7 mouse cellular contexts compared by ENCODE assay signal in genomic region chr15:100614218-100614995, GRCm38 (mm10). TPM values are rescaled to one million over a fixed set of nuclear protein-coding genes. Genes with fewer than 3 reads are reported as not detected.
DNase-seq lines count a peak whose midpoint lies in the region; ATAC-seq and TF ChIP-seq lines count a peak whose summit lies in the region.

No protein-coding gene starts in this region.

- H3K9ac ChIP-seq in kidney, embryonic 16.5 days (replicated peaks; ENCODE audit: low read length): peak overlapping the region; percentile 72
- H3K9ac ChIP-seq in intestine, embryonic 14.5 days (ENCODE audit: low read length): peak overlapping the region; percentile 43
- H3K9ac ChIP-seq in midbrain, postnatal 0 days (replicated peaks; ENCODE audit: low read length, poor library complexity, severe bottlenecking): peak overlapping the region; percentile 89

- H3K36me3 ChIP-seq in kidney, embryonic 16.5 days (ENCODE audit: insufficient read depth, low read length): peaks cover 21% of the 10 kb centered on the region
- peaks cover 30% of the 10 kb centered on the region for H3K36me3 ChIP-seq in G1E (replicated peaks)
- peaks cover 26% of the 10 kb centered on the region for H3K36me3 ChIP-seq in embryonic facial prominence, embryonic 10.5 days (replicated peaks)
- peaks cover 20% of the 10 kb centered on the region for H3K36me3 ChIP-seq in intestine, embryonic 14.5 days (ENCODE audit: control insufficient read depth, insufficient read depth, low read length)
- peaks cover 10% of the 10 kb centered on the region for H3K36me3 ChIP-seq in midbrain, postnatal 0 days (ENCODE audit: insufficient read depth, low read length)

- no peak for TF ChIP-seq CTCF in G1E (IDR thresholded peaks at IDR 0.05; ENCODE audit: low read depth, low read length)
- no peak for TF ChIP-seq CTCF in midbrain, postnatal 0 days (IDR thresholded peaks at IDR 0.05)

- H3K27ac ChIP-seq in kidney, embryonic 16.5 days (ENCODE audit: low read length): peak overlapping the region; percentile 82
- peak overlapping the region; percentile 96 for H3K27ac ChIP-seq in embryonic facial prominence, embryonic 10.5 days (replicated peaks)
- peak overlapping the region; percentile 33; the same call in 1 of the 2 replicates for H3K27ac ChIP-seq in intestine, embryonic 14.5 days (ENCODE audit: low read depth)
- peak overlapping the region; percentile 96 for H3K27ac ChIP-seq in midbrain, postnatal 0 days (ENCODE audit: low read depth, low read length)

- WGBS in kidney, embryonic 16.5 days: 8% methylated on average over 43 of the region's 43 CpGs
- WGBS in embryonic facial prominence, embryonic 10.5 days: 12% methylated on average over 43 of the region's 43 CpGs
- 10% methylated on average over 43 of the region's 43 CpGs for WGBS in intestine, embryonic 14.5 days
- WGBS in midbrain, postnatal 0 days: 10% methylated on average over 43 of the region's 43 CpGs

- no peaks in the 10 kb centered on the region for H3K9me3 ChIP-seq in kidney, embryonic 16.5 days (ENCODE audit: low read length)
- H3K9me3 ChIP-seq in G1E (replicated peaks): no peaks in the 10 kb centered on the region
- H3K9me3 ChIP-seq in embryonic facial prominence, embryonic 10.5 days: no peaks in the 10 kb centered on the region
- H3K9me3 ChIP-seq in intestine, embryonic 14.5 days (ENCODE audit: control insufficient read depth, low read length): no peaks in the 10 kb centered on the region
- H3K9me3 ChIP-seq in midbrain, postnatal 0 days (ENCODE audit: low read length): no peaks in the 10 kb centered on the region

- peak overlapping the region; percentile 91 for H3K4me3 ChIP-seq in kidney, embryonic 16.5 days (ENCODE audit: low read length)
- H3K4me3 ChIP-seq in G1E (ENCODE audit: low read depth, low read length): peak overlapping the region; percentile 90
- H3K4me3 ChIP-seq in embryonic facial prominence, embryonic 10.5 days: peak overlapping the region; percentile 91
- H3K4me3 ChIP-seq in intestine, embryonic 14.5 days (ENCODE audit: low read depth, low read length): peak overlapping the region; percentile 81
- H3K4me3 ChIP-seq in midbrain, postnatal 0 days (ENCODE audit: low read depth, low read length): peak overlapping the region; percentile 85

- no peaks in the 10 kb centered on the region for H3K27me3 ChIP-seq in kidney, embryonic 16.5 days (ENCODE audit: insufficient read depth, low read length)
- H3K27me3 ChIP-seq in G1E (ENCODE audit: insufficient read depth, low read length): no peaks in the 10 kb centered on the region
- H3K27me3 ChIP-seq in embryonic facial prominence, embryonic 10.5 days (replicated peaks; ENCODE audit: low read depth, poor library complexity, severe bottlenecking): peaks cover 31% of the 10 kb centered on the region
- no peaks in the 10 kb centered on the region for H3K27me3 ChIP-seq in intestine, embryonic 14.5 days (replicated peaks; ENCODE audit: control insufficient read depth, insufficient read depth, low read length)
- no peaks in the 10 kb centered on the region for H3K27me3 ChIP-seq in midbrain, postnatal 0 days (ENCODE audit: insufficient read depth, low read length)

- H3K4me2 ChIP-seq in kidney, embryonic 16.5 days (replicated peaks; ENCODE audit: low read depth, low read length): peak overlapping the region; percentile 74
- H3K4me2 ChIP-seq in intestine, embryonic 14.5 days (ENCODE audit: low read length): peak overlapping the region; percentile 81
- peak overlapping the region; percentile 91 for H3K4me2 ChIP-seq in midbrain, postnatal 0 days (ENCODE audit: low read depth, low read length, poor library complexity, severe bottlenecking)

- no peak for DNase-seq in kidney, adult 8-10 months
- no peak for DNase-seq in G1E (ENCODE audit: low spot score)
- DNase-seq in embryonic facial prominence, embryonic 10.5 days (ENCODE audit: low spot score): no peak
- DNase-seq in intestine, embryonic 14.5 days (ENCODE audit: low spot score): no peak
- DNase-seq in midbrain, postnatal 0 days (ENCODE audit: low spot score): peak; percentile 48
- no peak for DNase-seq in ovary, postnatal 10 days (ENCODE audit: low spot score)

- 0 out of 2 replicates have a peak, but pooled peaks have one; percentile 0 for ATAC-seq in kidney, embryonic 16.5 days (ENCODE audit: low FRiP score, low TSS enrichment)
- peak; percentile 6; the same call in 1 of the 2 replicates for ATAC-seq in G1E (ENCODE audit: extremely low read depth, insufficient number of reproducible peaks, low FRiP score, poor library complexity, severe bottlenecking)
- ATAC-seq in intestine, embryonic 14.5 days (replicated peaks; ENCODE audit: low FRiP score, low TSS enrichment, low read depth): 0 out of 2 replicates have a peak, but pooled peaks have one; percentile 2
- peak; percentile 7; the same call in 1 of the 2 replicates for ATAC-seq in midbrain, postnatal 0 days (ENCODE audit: low FRiP score)

- H3K4me1 ChIP-seq in kidney, embryonic 16.5 days (ENCODE audit: insufficient read depth, low read length): peaks cover 24% of the 10 kb centered on the region
- H3K4me1 ChIP-seq in G1E (ENCODE audit: insufficient read depth, low read depth, low read length): peaks cover 31% of the 10 kb centered on the region
- H3K4me1 ChIP-seq in embryonic facial prominence, embryonic 10.5 days: peaks cover 27% of the 10 kb centered on the region
- H3K4me1 ChIP-seq in intestine, embryonic 14.5 days (replicated peaks; ENCODE audit: control insufficient read depth, insufficient read depth, low read length): peaks cover 6% of the 10 kb centered on the region; the same call in 1 of the 2 replicates
- H3K4me1 ChIP-seq in midbrain, postnatal 0 days (ENCODE audit: insufficient read depth, low read length): 0 out of 2 replicates have a peak, but pooled peaks cover 4% of the 10 kb centered on the region

RNA-seq across cellular contexts. Expression of gene Dazap2, which starts 0.7 kb away (rescaled TPM):
- polyA plus RNA-seq in kidney, embryonic 16.5 days (2015; fragmentation: Nextera tagmentation; extraction: Ambion mirVana): 262 and 290 TPM in 2 replicates
- total RNA-seq in G1E (2014; fragmentation: Nextera tagmentation): 234 and 277 TPM in 2 replicates
- 177 TPM in 2 replicates for total RNA-seq in G1E (2017)
- polyA plus RNA-seq in G1E (2012): 52.4 and 56.6 TPM in 2 replicates
- polyA plus RNA-seq in embryonic facial prominence, embryonic 10.5 days (2016; fragmentation: Nextera tagmentation; extraction: Ambion mirVana): 200 and 212 TPM in 2 replicates
- 269 and 284 TPM in 2 replicates for polyA plus RNA-seq in intestine, embryonic 14.5 days (2014; fragmentation: Nextera tagmentation; extraction: Ambion mirVana)
- total RNA-seq in midbrain, postnatal 0 days (2014; rRNA removed): 89.3 and 148 TPM in 2 replicates
- polyA plus RNA-seq in midbrain, postnatal 0 days (2015; fragmentation: Nextera tagmentation; extraction: Ambion mirVana): 133 and 134 TPM in 2 replicates

RNA-seq across cellular contexts. Expression of gene Pou6f1, which starts 14.6 kb away (rescaled TPM):
- polyA plus RNA-seq in kidney, embryonic 16.5 days (2015; fragmentation: Nextera tagmentation; extraction: Ambion mirVana): 10.1 and 10.2 TPM in 2 replicates
- 0.19 and 0.53 TPM in 2 replicates for total RNA-seq in G1E (2014; fragmentation: Nextera tagmentation)
- 0.11 TPM in 1 of 2 replicates, not detected in the other for total RNA-seq in G1E (2017)
- 0.33 and 0.74 TPM in 2 replicates for polyA plus RNA-seq in G1E (2012)
- 3.7 and 5.4 TPM in 2 replicates for polyA plus RNA-seq in embryonic facial prominence, embryonic 10.5 days (2016; fragmentation: Nextera tagmentation; extraction: Ambion mirVana)
- polyA plus RNA-seq in intestine, embryonic 14.5 days (2014; fragmentation: Nextera tagmentation; extraction: Ambion mirVana): 6.9 and 7.6 TPM in 2 replicates
- 78.4 and 111 TPM in 2 replicates for total RNA-seq in midbrain, postnatal 0 days (2014; rRNA removed)
- 26.7 and 30.6 TPM in 2 replicates for polyA plus RNA-seq in midbrain, postnatal 0 days (2015; fragmentation: Nextera tagmentation; extraction: Ambion mirVana)

RNA-seq across cellular contexts. Expression of gene Smagp, which starts 22.3 kb away (rescaled TPM):
- polyA plus RNA-seq in kidney, embryonic 16.5 days (2015; fragmentation: Nextera tagmentation; extraction: Ambion mirVana): 41.6 and 45.4 TPM in 2 replicates
- total RNA-seq in G1E (2014; fragmentation: Nextera tagmentation) (not detected in 2 replicates), G1E (2017) (2.6 and 2.7 TPM in 2 replicates)
- 2.7 and 3.3 TPM in 2 replicates for polyA plus RNA-seq in G1E (2012)
- 4.9 and 7.3 TPM in 2 replicates for polyA plus RNA-seq in embryonic facial prominence, embryonic 10.5 days (2016; fragmentation: Nextera tagmentation; extraction: Ambion mirVana)
- 31.1 and 36.2 TPM in 2 replicates for polyA plus RNA-seq in intestine, embryonic 14.5 days (2014; fragmentation: Nextera tagmentation; extraction: Ambion mirVana)
- total RNA-seq in midbrain, postnatal 0 days (2014; rRNA removed): 1.2 and 2.5 TPM in 2 replicates
- polyA plus RNA-seq in midbrain, postnatal 0 days (2015; fragmentation: Nextera tagmentation; extraction: Ambion mirVana): 2.6 and 3.8 TPM in 2 replicates

RNA-seq across cellular contexts. Expression of gene Bin2, which starts 54.9 kb away (rescaled TPM):
- 2.1 and 3.0 TPM in 2 replicates for polyA plus RNA-seq in kidney, embryonic 16.5 days (2015; fragmentation: Nextera tagmentation; extraction: Ambion mirVana)
- total RNA-seq in G1E (2014; fragmentation: Nextera tagmentation): 5.3 and 6.8 TPM in 2 replicates
- 13.3 and 15.5 TPM in 2 replicates for total RNA-seq in G1E (2017)
- polyA plus RNA-seq in G1E (2012): 13.7 and 14.3 TPM in 2 replicates
- 2.1 and 4.0 TPM in 2 replicates for polyA plus RNA-seq in embryonic facial prominence, embryonic 10.5 days (2016; fragmentation: Nextera tagmentation; extraction: Ambion mirVana)
- 5.7 and 6.4 TPM in 2 replicates for polyA plus RNA-seq in intestine, embryonic 14.5 days (2014; fragmentation: Nextera tagmentation; extraction: Ambion mirVana)
- total RNA-seq in midbrain, postnatal 0 days (2014; rRNA removed): 2.1 and 2.7 TPM in 2 replicates
- polyA plus RNA-seq in midbrain, postnatal 0 days (2015; fragmentation: Nextera tagmentation; extraction: Ambion mirVana): 1.2 TPM in 2 replicates

Comparison
In these comparisons a context has a peak if more than half of its experiments do, and no peak if none do; other contexts are left out.
1. H3K27ac ChIP-seq: peak in every context shown above with its lines; median percentile 96 in embryonic facial prominence, embryonic 10.5 days; 96 in midbrain, postnatal 0 days; 82 in kidney, embryonic 16.5 days; 33 in intestine, embryonic 14.5 days.